Mouse (Mus musculus): ENCODE results near the gene Arid5b. TPM values are rescaled to one million over a fixed set of nuclear protein-coding genes. Genes with fewer than 3 reads are reported as not detected.

Arid5b gene
- polyA plus RNA-seq, 1 experiment: 4.0 TPM

DNA sequence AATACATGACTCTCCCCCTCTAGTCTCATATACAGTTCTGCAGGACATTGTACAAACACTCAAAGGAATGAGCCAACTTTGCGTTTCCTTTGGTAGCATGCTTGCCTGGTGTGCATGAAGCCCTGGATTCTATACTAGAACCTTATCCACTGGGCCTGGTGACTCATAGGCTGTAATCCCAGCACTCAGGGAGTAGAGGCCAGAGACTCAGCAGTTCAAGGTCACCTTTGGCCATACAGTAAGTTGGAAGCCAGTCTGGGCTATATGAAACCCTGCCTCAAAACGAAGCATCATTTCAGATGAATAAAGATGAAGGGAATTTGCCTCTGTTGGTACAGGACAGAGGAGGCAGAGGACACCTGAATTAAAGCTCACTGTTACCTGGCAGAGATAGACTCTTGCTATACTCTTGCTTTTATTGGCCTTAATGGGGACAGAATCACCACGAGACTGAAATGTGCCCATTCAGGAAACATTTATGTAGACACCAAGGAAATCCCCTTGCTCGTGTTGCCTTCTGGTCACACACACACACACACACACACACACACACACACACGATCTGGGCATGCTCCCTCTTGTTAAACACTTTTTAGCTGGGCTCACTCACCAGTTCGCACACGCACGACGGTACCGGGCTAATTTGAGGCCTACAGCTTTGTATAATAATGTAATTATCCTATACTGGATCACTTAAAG, 21.0 kb downstream of the Arid5b start:
- DNase-seq: no peak
- Histone ChIP-seq H3K4me3 (ENCODE audit: control insufficient read depth, insufficient read depth, low read length) (no peak overlapping the region), H3K36me3 (ENCODE audit: control insufficient read depth, insufficient read depth, low read length) (no peaks in the 10 kb centered on the region), H3K27ac (ENCODE audit: control insufficient read depth, insufficient read depth, low read length) (no peak overlapping the region), H3K4me1 (replicated peaks; ENCODE audit: control insufficient read depth, insufficient read depth, low read length) (no peaks in the 10 kb centered on the region), H3K27me3 (ENCODE audit: control insufficient read depth, insufficient read depth, low read length) (no peaks in the 10 kb centered on the region)
- WGBS: 90% methylated on average over 10 of the region's 10 CpGs
- TF ChIP-seq CTCF (IDR thresholded peaks at IDR 0.05; ENCODE audit: borderline replicate concordance, control insufficient read depth, extremely low read depth, insufficient read depth, low read length, poor library complexity) (no peak), POLR2A (IDR thresholded peaks at IDR 0.05; ENCODE audit: control insufficient read depth, extremely low read depth, insufficient read depth, low read length, poor library complexity) (no peak)

DNA sequence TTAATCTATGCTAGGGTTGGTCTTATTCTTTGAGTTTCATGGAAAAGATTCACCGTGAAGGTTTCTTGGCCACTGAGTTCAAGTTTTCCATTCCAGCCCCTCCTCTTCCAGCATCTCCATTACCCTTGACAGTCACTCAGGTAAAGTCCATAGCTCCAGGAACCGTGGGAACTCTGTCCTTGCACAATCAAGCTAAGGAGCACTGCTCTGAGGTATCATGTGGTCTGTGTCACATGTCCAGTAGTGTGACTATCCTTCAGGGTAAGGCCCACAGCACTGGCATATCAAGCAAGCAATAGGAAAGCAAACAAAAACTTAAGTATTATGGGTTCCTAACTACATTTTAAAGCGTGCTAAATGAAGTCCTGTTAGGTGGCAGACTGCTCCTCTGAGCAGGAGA, 22.4 kb downstream of the Arid5b start:
- Histone ChIP-seq H3K27ac (ENCODE audit: control insufficient read depth, insufficient read depth, low read length) (no peak overlapping the region), H3K4me1 (replicated peaks; ENCODE audit: control insufficient read depth, insufficient read depth, low read length) (no peaks in the 10 kb centered on the region), H3K36me3 (ENCODE audit: control insufficient read depth, insufficient read depth, low read length) (no peaks in the 10 kb centered on the region), H3K4me3 (ENCODE audit: control insufficient read depth, insufficient read depth, low read length) (no peak overlapping the region), H3K27me3 (ENCODE audit: control insufficient read depth, insufficient read depth, low read length) (no peaks in the 10 kb centered on the region)
- WGBS: 83% methylated on average over 3 of the region's 3 CpGs
- no peak for TF ChIP-seq CTCF (IDR thresholded peaks at IDR 0.05; ENCODE audit: borderline replicate concordance, control insufficient read depth, extremely low read depth, insufficient read depth, low read length, poor library complexity)
- TF ChIP-seq POLR2A (IDR thresholded peaks at IDR 0.05; ENCODE audit: control insufficient read depth, extremely low read depth, insufficient read depth, low read length, poor library complexity): no peak
- DNase-seq: no peak

DNA sequence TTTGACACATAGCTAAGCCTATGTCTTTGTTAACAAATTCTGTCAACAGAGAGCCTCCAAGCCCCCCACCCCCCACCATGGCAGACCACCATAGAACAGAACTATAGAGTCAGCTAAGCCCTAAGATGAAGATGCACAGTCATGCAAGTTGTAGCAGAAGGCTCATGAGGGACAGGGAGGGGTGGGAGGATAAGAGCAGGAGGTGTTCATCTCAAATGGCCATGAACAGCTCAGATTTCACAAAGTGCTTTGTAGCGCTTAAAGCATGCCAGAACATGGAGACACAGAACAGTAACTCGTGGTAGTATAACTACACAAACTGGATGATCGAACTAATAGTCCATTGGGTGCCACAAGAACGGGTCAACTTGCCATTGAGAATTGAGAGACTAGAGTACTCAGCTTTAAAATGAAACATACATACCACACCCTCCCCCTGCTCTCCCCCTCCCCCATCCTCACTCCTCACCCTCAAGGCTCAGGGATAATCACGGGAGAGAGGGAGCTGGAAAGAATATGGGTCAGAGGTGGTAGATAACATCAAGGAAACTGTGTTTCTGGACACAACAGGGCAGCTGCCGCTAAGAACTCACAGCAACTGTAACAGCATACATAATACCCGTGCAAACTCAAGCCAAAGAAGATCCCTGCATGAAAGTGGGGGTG, 25.0 kb downstream of the Arid5b start:
- Histone ChIP-seq H3K36me3 (ENCODE audit: control insufficient read depth, insufficient read depth, low read length) (no peaks in the 10 kb centered on the region), H3K4me3 (ENCODE audit: control insufficient read depth, insufficient read depth, low read length) (no peak overlapping the region), H3K27me3 (ENCODE audit: control insufficient read depth, insufficient read depth, low read length) (no peaks in the 10 kb centered on the region), H3K27ac (ENCODE audit: control insufficient read depth, insufficient read depth, low read length) (no peak overlapping the region; the same call in 1 of the 2 replicates), H3K4me1 (replicated peaks; ENCODE audit: control insufficient read depth, insufficient read depth, low read length) (peaks cover 3% of the 10 kb centered on the region)
- WGBS: 92% methylated on average over 7 of the region's 7 CpGs
- DNase-seq: no peak
- TF ChIP-seq POLR2A (IDR thresholded peaks at IDR 0.05; ENCODE audit: control insufficient read depth, extremely low read depth, insufficient read depth, low read length, poor library complexity): no peak
- no peak for TF ChIP-seq CTCF (IDR thresholded peaks at IDR 0.05; ENCODE audit: borderline replicate concordance, control insufficient read depth, extremely low read depth, insufficient read depth, low read length, poor library complexity)

DNA sequence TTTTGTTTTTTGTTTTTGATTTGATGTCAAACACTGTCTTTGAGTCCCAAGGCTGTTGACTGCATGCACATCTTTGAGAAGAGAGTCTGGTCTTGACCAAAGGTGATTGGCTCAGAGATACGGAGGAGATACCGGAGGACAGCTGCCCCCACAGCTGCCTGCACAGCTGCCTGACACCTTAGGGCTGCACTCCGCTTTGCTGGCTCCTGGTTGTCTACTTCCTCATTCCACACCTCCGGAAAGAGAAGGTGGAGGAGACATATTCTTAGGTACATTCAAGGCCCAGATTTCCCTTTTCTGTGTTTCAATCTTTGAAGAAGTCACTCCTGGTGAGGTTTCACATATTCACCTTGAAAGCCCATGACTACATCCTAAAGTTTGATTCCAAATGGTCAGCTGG, 25.9 kb downstream of the Arid5b start:
- 33% methylated on average over 4 of the region's 4 CpGs for WGBS
- H3K4me3 ChIP-seq (ENCODE audit: control insufficient read depth, insufficient read depth, low read length): no peak overlapping the region
- no peaks in the 10 kb centered on the region for H3K27me3 ChIP-seq (ENCODE audit: control insufficient read depth, insufficient read depth, low read length)
- H3K36me3 ChIP-seq (ENCODE audit: control insufficient read depth, insufficient read depth, low read length): no peaks in the 10 kb centered on the region
- TF ChIP-seq CTCF (IDR thresholded peaks at IDR 0.05; ENCODE audit: borderline replicate concordance, control insufficient read depth, extremely low read depth, insufficient read depth, low read length, poor library complexity) (no peak), POLR2A (IDR thresholded peaks at IDR 0.05; ENCODE audit: control insufficient read depth, extremely low read depth, insufficient read depth, low read length, poor library complexity) (no peak)
- H3K4me1 ChIP-seq (replicated peaks; ENCODE audit: control insufficient read depth, insufficient read depth, low read length): peaks cover 3% of the 10 kb centered on the region
- no peak overlapping the region for H3K27ac ChIP-seq (ENCODE audit: control insufficient read depth, insufficient read depth, low read length)
- no peak for DNase-seq

DNA sequence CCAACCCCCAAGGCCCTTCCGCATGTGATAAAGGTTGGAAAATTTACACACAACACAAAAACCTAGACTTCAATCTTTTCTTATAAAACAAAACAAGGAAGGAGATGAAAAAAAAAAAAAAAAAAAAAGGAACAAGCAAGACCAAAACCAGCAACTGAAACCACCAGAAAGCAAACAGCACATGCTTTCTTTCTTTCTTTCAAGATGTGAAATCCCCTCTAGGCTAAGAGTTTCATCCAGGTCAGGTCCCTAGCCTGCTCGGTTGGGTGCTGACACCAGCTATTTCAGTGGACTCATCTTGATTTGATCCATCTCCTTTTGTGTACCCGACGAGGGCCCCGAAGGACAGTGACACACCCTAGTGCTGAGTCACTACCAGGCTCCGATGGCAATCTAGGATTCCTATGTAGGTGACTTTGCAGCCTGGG, 29.2 kb downstream of the Arid5b start:
- H3K4me3 ChIP-seq (ENCODE audit: control insufficient read depth, insufficient read depth, low read length): no peak overlapping the region
- 10% methylated on average over 6 of the region's 6 CpGs for WGBS
- H3K4me1 ChIP-seq (replicated peaks; ENCODE audit: control insufficient read depth, insufficient read depth, low read length): peaks cover 3% of the 10 kb centered on the region
- no peak for TF ChIP-seq POLR2A (IDR thresholded peaks at IDR 0.05; ENCODE audit: control insufficient read depth, extremely low read depth, insufficient read depth, low read length, poor library complexity)
- no peak for TF ChIP-seq CTCF (IDR thresholded peaks at IDR 0.05; ENCODE audit: borderline replicate concordance, control insufficient read depth, extremely low read depth, insufficient read depth, low read length, poor library complexity)
- no peaks in the 10 kb centered on the region for H3K36me3 ChIP-seq (ENCODE audit: control insufficient read depth, insufficient read depth, low read length)
- DNase-seq: no peak
- H3K27me3 ChIP-seq (ENCODE audit: control insufficient read depth, insufficient read depth, low read length): no peaks in the 10 kb centered on the region
- no peak overlapping the region for H3K27ac ChIP-seq (ENCODE audit: control insufficient read depth, insufficient read depth, low read length)

DNA sequence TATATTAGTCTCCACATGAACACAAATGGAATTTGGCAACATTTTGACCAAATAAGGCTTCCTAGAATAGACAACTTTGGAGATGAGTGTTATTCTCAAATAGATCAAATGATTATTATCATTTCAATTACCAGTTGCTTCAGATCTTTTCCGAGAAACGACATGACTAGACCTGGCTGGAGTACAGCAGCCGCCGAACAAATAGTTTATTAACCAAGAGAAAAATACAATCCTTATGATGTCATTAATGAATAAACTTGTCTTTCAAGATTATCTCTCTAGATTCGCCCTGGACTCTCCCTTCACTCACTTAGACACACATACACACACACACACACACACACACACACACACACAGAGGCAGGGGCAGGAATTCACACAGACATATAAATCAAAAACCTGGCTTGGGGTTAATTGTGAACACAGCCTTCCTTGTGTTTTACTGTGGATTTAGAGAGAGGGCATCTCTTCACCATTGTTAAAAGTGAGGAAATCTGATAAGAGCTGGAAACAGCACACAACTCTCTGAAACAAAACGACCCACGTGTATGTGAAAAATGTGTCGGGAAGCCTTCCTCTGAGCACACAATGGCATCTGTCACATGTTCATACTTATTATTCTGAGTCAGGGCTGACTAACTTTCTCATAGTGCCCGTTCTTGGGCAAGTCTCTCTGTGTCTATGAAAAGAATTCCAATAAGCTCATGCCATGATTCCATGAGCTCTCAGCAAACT, 30.1 kb downstream of the Arid5b start:
- no peak for DNase-seq
- WGBS: 62% methylated on average over 9 of the region's 9 CpGs
- no peak overlapping the region for H3K4me3 ChIP-seq (ENCODE audit: control insufficient read depth, insufficient read depth, low read length)
- peaks cover 3% of the 10 kb centered on the region for H3K4me1 ChIP-seq (replicated peaks; ENCODE audit: control insufficient read depth, insufficient read depth, low read length)
- H3K36me3 ChIP-seq (ENCODE audit: control insufficient read depth, insufficient read depth, low read length): no peaks in the 10 kb centered on the region
- H3K27ac ChIP-seq (ENCODE audit: control insufficient read depth, insufficient read depth, low read length): no peak overlapping the region
- no peak for TF ChIP-seq POLR2A (IDR thresholded peaks at IDR 0.05; ENCODE audit: control insufficient read depth, extremely low read depth, insufficient read depth, low read length, poor library complexity)
- no peak for TF ChIP-seq CTCF (IDR thresholded peaks at IDR 0.05; ENCODE audit: borderline replicate concordance, control insufficient read depth, extremely low read depth, insufficient read depth, low read length, poor library complexity)
- H3K27me3 ChIP-seq (ENCODE audit: control insufficient read depth, insufficient read depth, low read length): no peaks in the 10 kb centered on the region
